9 mouse cellular contexts compared by ENCODE assay signal in genomic region chr12:85645664-85646063, GRCm38 (mm10). TPM values are rescaled to one million over a fixed set of nuclear protein-coding genes. Genes with fewer than 3 reads are reported as not detected.
DNase-seq lines count a peak whose midpoint lies in the region; ATAC-seq and TF ChIP-seq lines count a peak whose summit lies in the region.
"Had no signal": no experiment of that assay in that cellular context is flagged by ENCODE, and none has a peak within 500 bp of the region (broad histone marks: within the 10 kb centered on the region; RNA-seq: fewer than 3 reads in every experiment).

No protein-coding gene starts in this region.

- H3K36me3 ChIP-seq in E14TG2a.4 (ENCODE audit: insufficient read depth, low read length): no peaks in the 10 kb centered on the region

- ATAC-seq in megakaryocyte, adult 5-6 weeks (ENCODE audit: poor library complexity, severe bottlenecking): no peak; the same call in 1 of the 2 replicates

- peaks cover 23% of the 10 kb centered on the region for H3K4me1 ChIP-seq in E14TG2a.4 (replicated peaks; ENCODE audit: low read depth, low read length)

- no peaks in the 10 kb centered on the region for H3K27me3 ChIP-seq in E14TG2a.4 (ENCODE audit: insufficient read depth, low read length)

- H3K4me3 ChIP-seq in E14TG2a.4 (replicated peaks; ENCODE audit: low read length): no peak overlapping the region

- peak; percentile 38; the same call in 1 of the 2 replicates for TF ChIP-seq CTCF in E14TG2a.4 (conservative IDR thresholded peaks at IDR 0.05; ENCODE audit: low read length)

- peak; percentile 47 for DNase-seq in heart, postnatal 4 days
- DNase-seq in heart, adult 8-10 months (ENCODE audit: low spot score): no peak
- peak; percentile 62 to 64 for DNase-seq in cerebellum, postnatal 10 days
- DNase-seq in lung, postnatal 4 days: peak; percentile 55 to 64
- DNase-seq in layer of hippocampus, postnatal 36 days: no peak
- no peak for DNase-seq in gastrocnemius, postnatal 4 days (ENCODE audit: low spot score in 2 of 2)

- H3K9me3 ChIP-seq in E14TG2a.4 (ENCODE audit: low read length): peaks cover 16% of the 10 kb centered on the region

RNA-seq across cellular contexts. Expression of gene Batf, which starts 40.8 kb away (rescaled TPM):
- 1 to 10 TPM in 1 of 2 experiments, under 1 TPM in 1; 0.74 to 1.5 TPM for total RNA-seq in heart, postnatal 4 days (2021)
- 1 to 10 TPM in 1 of 4 experiments, under 1 TPM in 3; 0.38 to 1.1 (median 0.91) TPM for total RNA-seq in heart, adult 8-10 months (2022)
- 10.6 and 11.5 TPM in 2 replicates for total RNA-seq in megakaryocyte, adult 5-6 weeks (2015)
- total RNA-seq in megakaryocyte, adult 5-6 weeks (2017): 31.5 and 41.2 TPM in 2 replicates
- total RNA-seq in layer of hippocampus, postnatal 36 days (2021): under 1 TPM in 1 of 2 experiments, not detected in 1; 0.96 TPM
- total RNA-seq in gastrocnemius, postnatal 4 days (2021): 1 to 10 TPM in 1 of 2 experiments, under 1 TPM in 1; 0.59 to 1.2 TPM
- total RNA-seq: gastrocnemius, postnatal 36 days had no signal

RNA-seq across cellular contexts. Expression of gene Jdp2, which starts 46.8 kb away (rescaled TPM):
- total RNA-seq in heart, postnatal 4 days (2021): 10 to 100 TPM in 1 of 2 experiments, 1 to 10 TPM in 1; 9.1 to 12.2 TPM
- total RNA-seq in heart, adult 8-10 months (2022): 1 to 10 TPM; 6.5 to 9.2 (median 7.9) TPM
- total RNA-seq in megakaryocyte, adult 5-6 weeks (2015): 15.6 and 18.1 TPM in 2 replicates
- 33.3 and 38.9 TPM in 2 replicates for total RNA-seq in megakaryocyte, adult 5-6 weeks (2017)
- total RNA-seq in layer of hippocampus, postnatal 36 days (2021): 10 to 100 TPM; 43.8 to 45.1 TPM
- total RNA-seq in gastrocnemius, postnatal 4 days (2021): 10 to 100 TPM; 19.3 to 21.5 TPM

Comparison
In these comparisons a context has a peak if more than half of its experiments do, and no peak if none do; other contexts are left out.
1. DNase-seq: peak in heart, postnatal 4 days (single experiment), cerebellum, postnatal 10 days (2 of 2) and lung, postnatal 4 days (2 of 2); none in heart, adult 8-10 months (single experiment), layer of hippocampus, postnatal 36 days (0 of 2) and gastrocnemius, postnatal 4 days (0 of 2).
2. RNA of gene Batf, which starts 40.8 kb away (total RNA-seq): 10.6 to 41.2 TPM in megakaryocyte, adult 5-6 weeks; 0.74 to 1.5 TPM in heart, postnatal 4 days, 0.59 to 1.2 TPM in gastrocnemius, postnatal 4 days, 0.96 TPM in layer of hippocampus, postnatal 36 days and 0.38 to 1.1 TPM in heart, adult 8-10 months; every median in the first group is over 4 times any median in the second.